Mouse (Mus musculus) megakaryocyte, embryonic 14.5 days (primary cell): ENCODE results near the gene Ptprm.

Experiments
- FLI1 ChIP-seq: IDR thresholded peaks from 2 replicates; pipeline ENCODE4 v1.6.1; 2012; ENCODE audit warnings: low read length, inconsistent platforms, mixed read lengths
- GATA1 ChIP-seq: IDR thresholded peaks from 3 replicates; pipeline ENCODE4 v1.6.1; 2012; ENCODE audit warnings: mixed read lengths, low read length, inconsistent platforms, borderline replicate concordance

DNA sequence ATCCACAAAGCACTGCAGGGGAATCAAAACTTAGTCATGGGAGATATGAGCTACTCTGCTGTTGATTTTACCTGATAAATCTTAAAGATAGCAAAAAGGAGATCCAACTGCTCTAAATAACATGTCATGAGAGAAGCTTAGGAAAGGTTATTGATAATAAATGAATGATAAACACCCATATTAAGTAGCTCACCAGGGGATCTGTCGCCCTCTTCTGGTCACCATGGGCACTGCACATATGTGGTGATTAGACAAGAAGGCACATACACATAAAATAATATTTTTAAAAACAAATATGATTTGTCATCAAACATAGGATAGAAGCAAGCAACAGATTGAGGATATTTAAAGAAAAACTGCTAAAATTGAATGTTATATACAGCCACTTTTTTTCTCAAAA is 213.8 kb downstream of the Ptprm start:
- TF ChIP-seq GATA1 (no peak), FLI1 (no peak)
